Mouse (Mus musculus) bone marrow macrophage, adult 2 months (primary cell): Measurements from ENCODE around the gene H2-Aa.

Experiments
- CTCF ChIP-seq: IDR thresholded peaks from 2 replicates; pipeline ENCODE4 v1.5.1; 2012; ENCODE audit warnings: low read depth, mild to moderate bottlenecking, low read length, moderate library complexity
- POLR2A ChIP-seq: IDR thresholded peaks from 2 replicates; pipeline ENCODE4 v1.6.1; 2012; ENCODE audit warnings: mild to moderate bottlenecking, low read depth, low read length, borderline replicate concordance

GRCm38 (mm10) chr17:34304751-34305150 lies 17.1 kb upstream of the H2-Aa start:
- no peak for TF ChIP-seq CTCF
- TF ChIP-seq POLR2A, result no peak
